8 mouse cellular contexts compared by ENCODE assay signal in the genomic region with DNA sequence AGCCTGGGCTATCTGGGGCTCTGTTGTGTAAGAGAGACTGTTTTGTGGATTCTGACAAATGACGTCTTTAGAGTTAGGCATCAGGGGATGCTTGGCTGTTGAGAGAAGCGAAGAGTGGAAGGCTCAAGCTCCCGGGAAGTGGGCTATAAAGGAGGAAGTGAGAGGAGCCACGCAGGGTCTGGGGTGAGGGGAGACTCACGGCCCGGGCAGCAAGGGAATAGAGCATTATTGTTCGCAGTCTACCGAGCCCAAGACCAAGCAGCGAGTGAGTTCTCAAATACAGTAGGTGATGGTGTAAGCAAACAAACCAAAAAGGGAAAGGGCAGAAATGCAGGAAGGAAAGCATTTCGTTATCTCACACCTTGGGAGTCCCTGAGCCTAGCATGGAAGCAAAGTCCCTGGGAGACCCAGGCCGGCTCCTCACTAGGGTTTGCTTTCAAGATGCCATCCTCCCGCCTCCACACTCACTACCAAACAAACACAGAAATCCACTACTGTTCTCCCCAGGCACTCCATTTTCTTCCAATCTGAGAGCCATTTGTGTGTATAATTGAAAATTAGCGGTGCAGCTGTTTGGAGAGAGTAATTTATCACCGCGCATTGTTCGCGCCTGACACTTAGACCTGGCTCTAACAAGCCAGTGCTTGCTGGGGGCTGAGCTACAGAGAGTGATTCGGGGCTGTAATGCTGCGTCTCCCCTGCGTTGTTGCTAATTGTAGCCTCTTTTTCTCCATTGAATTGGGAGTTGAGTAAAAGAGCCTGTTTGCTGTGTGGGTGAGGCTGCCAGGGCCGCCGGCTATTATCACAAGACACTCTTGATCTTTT.
DNase-seq lines count a peak whose midpoint lies in the region; ATAC-seq and TF ChIP-seq lines count a peak whose summit lies in the region.

No protein-coding gene starts in this region.

- H3K9ac ChIP-seq in limb, embryonic 14.5 days (ENCODE audit: low read depth, low read length, severe bottlenecking) = no peak overlapping the region

- TF ChIP-seq POLR2A in limb, embryonic 14.5 days (IDR thresholded peaks at IDR 0.05; ENCODE audit: borderline replicate concordance, extremely low read depth, insufficient read depth, insufficient read length) = no peak

- H3K4me3 ChIP-seq in heart, embryonic 10.5 days = peak overlapping the region; percentile 27; the same call in 1 of the 2 replicates
- no peak overlapping the region for H3K4me3 ChIP-seq in limb, embryonic 14.5 days (replicated peaks; ENCODE audit: low read length)

- H3K36me3 ChIP-seq in heart, embryonic 10.5 days = no peaks in the 10 kb centered on the region
- H3K36me3 ChIP-seq in limb, embryonic 14.5 days (ENCODE audit: control insufficient read depth, insufficient read depth, low read length) = no peaks in the 10 kb centered on the region

- 0 out of 2 replicates have a peak, but pooled peaks cover 4% of the 10 kb centered on the region for H3K4me1 ChIP-seq in heart, embryonic 10.5 days
- H3K4me1 ChIP-seq in limb, embryonic 14.5 days (ENCODE audit: control insufficient read depth, insufficient read depth, low read length) = peaks cover 3% of the 10 kb centered on the region; the same call in 1 of the 2 replicates

- no peak for ATAC-seq in limb, embryonic 14.5 days (ENCODE audit: low FRiP score, low read depth)

- no peaks in the 10 kb centered on the region for H3K27me3 ChIP-seq in heart, embryonic 10.5 days (ENCODE audit: insufficient read depth, poor library complexity, severe bottlenecking)
- no peaks in the 10 kb centered on the region for H3K27me3 ChIP-seq in limb, embryonic 14.5 days (ENCODE audit: control insufficient read depth, insufficient read depth, low read length)

- no peak for DNase-seq in heart, embryonic 10.5 days (ENCODE audit: low spot score)
- no peak for DNase-seq in heart, postnatal 25 days (ENCODE audit: low spot score)
- peak; percentile 4 for DNase-seq in right cerebral cortex, adult 18-20 months
- DNase-seq in right cerebral cortex, postnatal 14 days = no peak
- peak; percentile 18 for DNase-seq in limb, embryonic 14.5 days (ENCODE audit: low spot score)
- peak; percentile 39 for DNase-seq in telencephalon, adult 2 months (ENCODE audit: low read depth, low spot score)
- DNase-seq in gastrocnemius, postnatal 14 days = no peak
- DNase-seq in ovary, postnatal 10 days (ENCODE audit: low spot score) = no peak

- H3K27ac ChIP-seq in heart, embryonic 10.5 days = 0 out of 2 replicates have a peak overlapping the region, but pooled peaks have one; percentile 6
- H3K27ac ChIP-seq in limb, embryonic 14.5 days (replicated peaks; ENCODE audit: low read depth, low read length) = no peak overlapping the region

- 35% methylated on average over 22 of the region's 22 CpGs for WGBS in heart, embryonic 10.5 days
- WGBS in limb, embryonic 14.5 days = 43% methylated on average over 22 of the region's 22 CpGs

- H3K9me3 ChIP-seq in heart, embryonic 10.5 days = no peaks in the 10 kb centered on the region
- H3K9me3 ChIP-seq in limb, embryonic 14.5 days (ENCODE audit: control insufficient read depth, low read length) = no peaks in the 10 kb centered on the region

- intact Hi-C loops in heart, postnatal 25 days (cut with DNase I) = no loop called here
- intact Hi-C loops in gastrocnemius, postnatal 14 days (cut with DNase I; ENCODE audit: low total_unique reads) = no loop called here

- H3K4me2 ChIP-seq in limb, embryonic 14.5 days (replicated peaks; ENCODE audit: low read depth, low read length, severe bottlenecking) = peak overlapping the region; percentile 22

Comparison
In these comparisons a context has a peak if more than half of its experiments do, and no peak if none do; other contexts are left out.
1. DNase-seq: peak in right cerebral cortex, adult 18-20 months (single experiment), limb, embryonic 14.5 days (single experiment) and telencephalon, adult 2 months (single experiment); none in heart, embryonic 10.5 days (single experiment), heart, postnatal 25 days (single experiment), right cerebral cortex, postnatal 14 days (single experiment), gastrocnemius, postnatal 14 days (single experiment) and ovary, postnatal 10 days (single experiment).